Mouse (Mus musculus) limb, embryonic 14.5 days (tissue): ENCODE data around the gene Samm50. TPM values are rescaled to one million over a fixed set of nuclear protein-coding genes. Genes with fewer than 3 reads are reported as not detected.

Experiments used
- ATAC-seq: fragments of 200-750 bp; cut with Nextera tagmentation; 2 replicates; pipeline ENCODE4 v1.8.0; 2017; ENCODE audit warnings: low read depth, moderate number of reproducible peaks, moderate TSS enrichment; ENCODE audit not compliant: low FRiP score
- DNase-seq: peaks from one replicate; pipeline ENCODE4 v3.0.0-alpha.2; 2015; ENCODE audit warnings: low spot score
- H3K27ac ChIP-seq: fragments of 300-500 bp; sonication (generic); replicated peaks from 2 replicates; pipeline ENCODE4 v1.5.1; 2014; ENCODE audit warnings: low read depth, mild to moderate bottlenecking, low read length, moderate library complexity, mixed read lengths
- H3K27me3 ChIP-seq: fragments of 300-500 bp; sonication (generic); 2 replicates; pipeline ENCODE4 v1.6.1; 2014; ENCODE audit warnings: low read length, mixed read lengths; ENCODE audit not compliant: control insufficient read depth, insufficient read depth
- H3K36me3 ChIP-seq: fragments of 300-500 bp; sonication (generic); 2 replicates; pipeline ENCODE4 v1.6.1; 2014; ENCODE audit warnings: mild to moderate bottlenecking, low read length, moderate library complexity, mixed read lengths; ENCODE audit not compliant: control insufficient read depth, insufficient read depth
- H3K4me1 ChIP-seq: fragments of 300-500 bp; sonication (generic); 2 replicates; pipeline ENCODE4 v1.6.1; 2014; ENCODE audit warnings: antibody characterized with exemption, low read length, mixed read lengths; ENCODE audit not compliant: control insufficient read depth, insufficient read depth
- H3K4me2 ChIP-seq: fragments of 300-500 bp; sonication (generic); replicated peaks from 2 replicates; pipeline ENCODE4 v1.6.1; 2014; ENCODE audit warnings: low read depth, mild to moderate bottlenecking, low read length, moderate library complexity; ENCODE audit not compliant: severe bottlenecking
- H3K4me3 ChIP-seq: fragments of 300-500 bp; sonication (generic); replicated peaks from 2 replicates; pipeline ENCODE4 v1.5.1; 2014; ENCODE audit warnings: low read length
- H3K9ac ChIP-seq: fragments of 300-500 bp; sonication (generic); 2 replicates; pipeline ENCODE4 v1.6.1; 2014; ENCODE audit warnings: mild to moderate bottlenecking, low read depth, low read length, moderate library complexity; ENCODE audit not compliant: severe bottlenecking
- H3K9me3 ChIP-seq: fragments of 300-500 bp; sonication (generic); 2 replicates; pipeline ENCODE4 v1.6.1; 2016; ENCODE audit warnings: low read length; ENCODE audit not compliant: control insufficient read depth
- POLR2A ChIP-seq: fragments of 200-500 bp; IDR thresholded peaks from 2 replicates; pipeline ENCODE4 v1.8.0; 2012; ENCODE audit warnings: inconsistent platforms, mild to moderate bottlenecking, moderate library complexity, borderline replicate concordance; ENCODE audit not compliant: insufficient read depth, insufficient read length; ENCODE audit errors: extremely low read depth
- WGBS: fragments of 180-500 bp; shearing (Covaris S2); extraction: QIAGEN DNeasy Blood & Tissue Kit; methylation state at CpG from one replicate; pipeline ENCODE4 v1.1.7; 2014; 5-methylcytosine and 5-hydroxymethylcytosine counted together
- polyA plus RNA-seq, 2 experiments: library from polyadenylated mRNA; depleted of rRNA in 1 of 2; stranded (reverse) in 1 of 2; unstranded in 1 of 2; fragments of >200 nt; fragmentation: Nextera tagmentation in 1 of 2; extraction: Ambion mirVana in 1 of 2; gene quantifications; 2 replicates each; pipeline versions ENCODE4 v1.2.1 to v1.2.3; 2012 to 2014

Gene Samm50
- polyA plus RNA-seq, 2 experiments = 29.1 to 71.2 TPM

DNA sequence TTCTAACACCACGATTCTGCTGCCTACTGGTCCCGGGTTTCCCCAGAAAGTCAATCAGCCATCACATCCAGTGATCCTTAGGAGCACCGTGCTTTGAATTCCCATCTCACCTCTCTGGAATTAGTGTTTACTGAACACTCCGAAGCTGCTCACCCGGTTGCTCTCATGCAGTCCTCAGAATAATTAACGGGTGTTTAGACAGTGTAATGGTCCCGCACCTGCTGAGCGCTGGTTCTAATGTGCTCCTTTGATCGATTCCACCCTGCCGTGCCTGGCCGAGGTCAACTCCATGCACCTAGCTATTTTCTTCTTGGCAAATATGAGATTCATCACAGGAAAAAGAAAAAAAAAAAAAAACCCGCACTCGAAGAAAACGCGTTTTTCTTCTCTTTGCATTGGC lies 46.5 kb downstream of the Samm50 start:
- TF ChIP-seq POLR2A = no peak
- Histone ChIP-seq H3K4me1 (peaks cover 12% of the 10 kb centered on the region), H3K9me3 (no peaks in the 10 kb centered on the region), H3K36me3 (no peaks in the 10 kb centered on the region), H3K4me3 (no peak overlapping the region), H3K27me3 (no peaks in the 10 kb centered on the region), H3K27ac (no peak overlapping the region), H3K4me2 (peak overlapping the region; percentile 8; the same call in 1 of the 2 replicates), H3K9ac (no peak overlapping the region)
- DNase-seq (no peak), ATAC-seq (no peak)
- WGBS = 20% methylated on average over 15 of the region's 15 CpGs

GRCm38 (mm10) chr15:84238991-84239401 lies 47.0 kb downstream of the Samm50 start:
- H3K4me2 ChIP-seq = peak overlapping the region; percentile 8; the same call in 1 of the 2 replicates

GRCm38 (mm10) chr15:84241520-84241919 lies 49.5 kb downstream of the Samm50 start:
- Histone ChIP-seq H3K36me3 (no peaks in the 10 kb centered on the region), H3K4me2 (no peak overlapping the region), H3K9me3 (no peaks in the 10 kb centered on the region), H3K9ac (no peak overlapping the region), H3K27me3 (no peaks in the 10 kb centered on the region), H3K4me3 (no peak overlapping the region), H3K4me1 (peaks cover 12% of the 10 kb centered on the region), H3K27ac (no peak overlapping the region)
- peak; percentile 82 for ATAC-seq
- DNase-seq = peak; percentile 57
- no peak for TF ChIP-seq POLR2A
- 12% methylated on average over 7 of the region's 7 CpGs for WGBS

More at GRCm38 (mm10) chr15:84238991-84239401, 47.0 kb downstream of the Samm50 start:
- Histone ChIP-seq H3K36me3 (no peaks in the 10 kb centered on the region), H3K9me3 (no peaks in the 10 kb centered on the region), H3K9ac (no peak overlapping the region), H3K27me3 (no peaks in the 10 kb centered on the region), H3K27ac (no peak overlapping the region), H3K4me3 (no peak overlapping the region), H3K4me1 (peaks cover 12% of the 10 kb centered on the region)
- TF ChIP-seq POLR2A = no peak
- WGBS = 23% methylated on average over 16 of the region's 16 CpGs
- no peak for ATAC-seq
- DNase-seq = no peak

GRCm38 (mm10) chr15:84245104-84245503 lies 53.1 kb downstream of the Samm50 start:
- WGBS = 80% methylated on average over 7 of the region's 7 CpGs
- no peak overlapping the region for H3K9ac ChIP-seq
- H3K36me3 ChIP-seq = no peaks in the 10 kb centered on the region
- H3K4me3 ChIP-seq = no peak overlapping the region
- no peaks in the 10 kb centered on the region for H3K27me3 ChIP-seq
- ATAC-seq (no peak), DNase-seq (no peak)
- H3K9me3 ChIP-seq = no peaks in the 10 kb centered on the region
- H3K4me1 ChIP-seq = peaks cover 3% of the 10 kb centered on the region; the same call in 1 of the 2 replicates
- TF ChIP-seq POLR2A = no peak
- H3K4me2 ChIP-seq = no peak overlapping the region
- H3K27ac ChIP-seq = no peak overlapping the region

- WGBS = 84% methylated on average over 6 of the region's 6 CpGs
- no peak for ATAC-seq
These were observed 54.2 kb downstream of the Samm50 start for GRCm38 (mm10) chr15:84246195-84246594.

GRCm38 (mm10) chr15:84247309-84247708 lies 55.3 kb downstream of the Samm50 start:
- ATAC-seq = no peak
- Histone ChIP-seq H3K27me3 (no peaks in the 10 kb centered on the region), H3K27ac (no peak overlapping the region), H3K4me2 (no peak overlapping the region), H3K9me3 (no peaks in the 10 kb centered on the region), H3K4me3 (no peak overlapping the region), H3K9ac (no peak overlapping the region), H3K4me1 (no peaks in the 10 kb centered on the region), H3K36me3 (no peaks in the 10 kb centered on the region)
- no peak for TF ChIP-seq POLR2A
- no peak for DNase-seq
- 93% methylated on average over 3 of the region's 3 CpGs for WGBS

More at GRCm38 (mm10) chr15:84246195-84246594, 54.2 kb downstream of the Samm50 start:
- Histone ChIP-seq H3K4me1 (peaks cover 3% of the 10 kb centered on the region; the same call in 1 of the 2 replicates), H3K4me2 (no peak overlapping the region), H3K27ac (no peak overlapping the region), H3K9ac (no peak overlapping the region), H3K27me3 (no peaks in the 10 kb centered on the region), H3K36me3 (no peaks in the 10 kb centered on the region), H3K9me3 (no peaks in the 10 kb centered on the region), H3K4me3 (no peak overlapping the region)
- TF ChIP-seq POLR2A = no peak
- no peak for DNase-seq
